Mouse (Mus musculus) small intestine, adult 2 months (tissue): Measurements from ENCODE around the gene Nap1l1. TPM values are rescaled to one million over a fixed set of nuclear protein-coding genes. Genes with fewer than 3 reads are reported as not detected.

ENCODE experiments used
- H3K27ac ChIP-seq: fragments of 200-500 bp; 2 replicates; pipeline ENCODE4 v1.5.1; 2012; ENCODE audit warnings: low read depth, low read length, control low read depth, inconsistent platforms; ENCODE audit not compliant: insufficient read depth
- H3K27me3 ChIP-seq: fragments of 200-500 bp; 2 replicates; pipeline ENCODE4 v1.6.1; 2012; ENCODE audit warnings: mild to moderate bottlenecking, moderate library complexity, low read length, inconsistent platforms; ENCODE audit not compliant: control insufficient read depth, insufficient read depth
- H3K36me3 ChIP-seq: fragments of 200-500 bp; 2 replicates; pipeline ENCODE4 v1.6.1; 2012; ENCODE audit warnings: mild to moderate bottlenecking, low read length, control low read depth, inconsistent platforms; ENCODE audit not compliant: control insufficient read depth, insufficient read depth
- H3K4me1 ChIP-seq: fragments of 200-500 bp; 2 replicates; pipeline ENCODE4 v1.6.1; 2012; ENCODE audit warnings: low read length, inconsistent platforms, mixed read lengths; ENCODE audit not compliant: control insufficient read depth, insufficient read depth, insufficient read length
- H3K4me3 ChIP-seq: fragments of 200-500 bp; 2 replicates; pipeline ENCODE4 v1.5.1; 2012; ENCODE audit warnings: low read depth, mild to moderate bottlenecking, control low read depth, inconsistent platforms, low read length, moderate library complexity
- CTCF ChIP-seq: fragments of 200-500 bp; IDR thresholded peaks from 2 replicates; pipeline ENCODE4 v1.5.1; 2012; ENCODE audit warnings: low read depth, mild to moderate bottlenecking, control low read depth, inconsistent platforms, low read length, moderate library complexity, mixed read lengths; ENCODE audit not compliant: insufficient replicate concordance, insufficient read length; ENCODE audit errors: extremely low read depth
- POLR2A ChIP-seq: fragments of 200-500 bp; IDR thresholded peaks from 2 replicates; pipeline ENCODE4 v1.6.1; 2012; ENCODE audit warnings: low read depth, mild to moderate bottlenecking, control low read depth, inconsistent platforms, low read length, moderate library complexity
- WGBS: fragments of 180-500 bp; shearing (Covaris S2); methylation state at CpG from one replicate; pipeline ENCODE4 v1.1.7; 2018; 5-methylcytosine and 5-hydroxymethylcytosine counted together
- polyA plus RNA-seq: library from polyadenylated mRNA; depleted of rRNA; stranded (reverse); fragments of >200 nt; gene quantifications from 2 replicates; pipeline ENCODE4 v1.2.3, GENCODE M21; 2012

Nap1l1 gene
- polyA plus RNA-seq, 1 experiment, result 0.99 TPM

- no peak overlapping the region for H3K27ac ChIP-seq
- no peak for TF ChIP-seq CTCF
- no peak for TF ChIP-seq POLR2A
- H3K4me3 ChIP-seq, result no peak overlapping the region
- 74% methylated on average over 1 of the region's 1 CpGs for WGBS
- no peaks in the 10 kb centered on the region for H3K4me1 ChIP-seq
- H3K36me3 ChIP-seq, result no peaks in the 10 kb centered on the region
- peaks cover 17% of the 10 kb centered on the region for H3K27me3 ChIP-seq
Measured at GRCm38 (mm10) chr10:111451683-111452322, 21.2 kb upstream of the Nap1l1 start.

DNA sequence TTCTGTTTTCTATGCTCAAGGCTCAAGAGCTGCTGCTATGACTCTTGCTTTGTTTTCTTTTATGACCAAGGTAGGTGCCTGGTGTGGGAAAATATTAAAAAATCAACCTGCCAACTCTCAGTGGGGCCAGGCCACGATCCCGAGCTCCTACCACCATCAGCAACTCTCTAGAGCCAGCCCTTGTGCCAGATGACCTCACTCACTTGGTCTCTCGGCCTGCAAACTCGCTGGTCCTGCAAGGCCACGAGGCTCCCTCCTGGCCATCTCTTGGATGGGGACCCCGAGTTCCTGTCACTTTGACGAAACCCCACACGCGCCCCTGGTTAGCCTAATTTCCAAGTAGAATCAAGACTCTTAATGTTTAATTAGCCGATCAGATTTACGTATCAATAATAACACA, 20.6 kb upstream of the Nap1l1 start:
- WGBS, result 87% methylated on average over 11 of the region's 11 CpGs
- Histone ChIP-seq H3K4me1 (no peaks in the 10 kb centered on the region), H3K4me3 (no peak overlapping the region), H3K27me3 (peaks cover 14% of the 10 kb centered on the region), H3K36me3 (no peaks in the 10 kb centered on the region), H3K27ac (no peak overlapping the region)
- no peak for TF ChIP-seq CTCF
- no peak for TF ChIP-seq POLR2A

GRCm38 (mm10) chr10:111454698-111455308, 18.2 kb upstream of the Nap1l1 start:
- no peak overlapping the region for H3K27ac ChIP-seq
- no peaks in the 10 kb centered on the region for H3K4me1 ChIP-seq
- TF ChIP-seq POLR2A (no peak), CTCF (no peak)
- WGBS, result 60% methylated on average over 8 of the region's 8 CpGs
- H3K36me3 ChIP-seq, result no peaks in the 10 kb centered on the region
- peaks cover 20% of the 10 kb centered on the region for H3K27me3 ChIP-seq
- no peak overlapping the region for H3K4me3 ChIP-seq

DNA sequence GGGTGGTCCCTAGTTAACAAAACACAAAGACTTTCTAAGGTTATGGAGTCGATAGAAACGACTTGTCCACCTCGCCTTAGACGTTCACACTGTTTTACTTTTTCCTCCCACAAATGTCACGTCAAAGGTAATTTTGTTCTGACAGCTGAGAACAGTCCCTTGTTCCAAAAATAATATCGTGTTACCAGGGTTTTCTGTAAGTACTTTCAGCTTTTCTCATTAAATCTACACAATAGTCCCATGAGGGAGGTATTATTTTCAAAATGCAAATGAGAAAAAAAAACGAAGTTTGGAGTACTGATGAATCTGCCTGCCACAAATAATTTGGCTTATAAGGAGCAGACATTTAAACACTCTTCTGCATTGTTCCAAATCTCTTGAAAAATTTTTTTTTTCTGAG, 14.9 kb upstream of the Nap1l1 start:
- Histone ChIP-seq H3K4me3 (no peak overlapping the region), H3K4me1 (no peaks in the 10 kb centered on the region), H3K27me3 (peaks cover 18% of the 10 kb centered on the region; the same call in 1 of the 2 replicates), H3K36me3 (no peaks in the 10 kb centered on the region), H3K27ac (no peak overlapping the region)
- TF ChIP-seq POLR2A (no peak), CTCF (no peak)
- WGBS, result 71% methylated on average over 7 of the region's 7 CpGs

GRCm38 (mm10) chr10:111459040-111459439, 14.0 kb upstream of the Nap1l1 start:
- H3K36me3 ChIP-seq, result no peaks in the 10 kb centered on the region
- no peak overlapping the region for H3K27ac ChIP-seq
- no peak overlapping the region for H3K4me3 ChIP-seq
- WGBS, result 56% methylated on average over 9 of the region's 9 CpGs
- peaks cover 17% of the 10 kb centered on the region for H3K27me3 ChIP-seq
- TF ChIP-seq POLR2A (no peak), CTCF (no peak)
- H3K4me1 ChIP-seq, result no peaks in the 10 kb centered on the region

DNA sequence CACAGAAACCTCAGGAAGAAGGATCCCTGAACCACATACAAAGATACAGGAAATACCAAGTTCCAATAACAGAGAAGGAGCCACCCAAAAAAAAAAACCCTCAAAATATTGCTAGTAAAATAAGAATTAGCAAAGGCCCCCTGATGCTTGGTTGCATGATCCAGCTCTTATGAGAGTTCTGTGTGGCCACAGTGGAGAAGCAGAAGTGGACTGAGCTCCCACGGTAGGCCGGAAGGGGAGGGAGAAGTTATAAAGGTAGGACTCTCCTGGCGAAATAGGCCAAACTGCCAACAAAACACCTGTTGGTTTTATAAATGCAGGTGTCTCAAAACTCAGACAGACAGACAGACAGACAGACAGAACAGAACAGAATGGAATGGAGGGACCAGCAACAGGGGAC, 13.1 kb upstream of the Nap1l1 start:
- Histone ChIP-seq H3K27me3 (peaks cover 16% of the 10 kb centered on the region), H3K27ac (no peak overlapping the region), H3K4me3 (no peak overlapping the region), H3K4me1 (no peaks in the 10 kb centered on the region), H3K36me3 (no peaks in the 10 kb centered on the region)
- TF ChIP-seq POLR2A (no peak), CTCF (no peak)
- 59% methylated on average over 3 of the region's 3 CpGs for WGBS

DNA sequence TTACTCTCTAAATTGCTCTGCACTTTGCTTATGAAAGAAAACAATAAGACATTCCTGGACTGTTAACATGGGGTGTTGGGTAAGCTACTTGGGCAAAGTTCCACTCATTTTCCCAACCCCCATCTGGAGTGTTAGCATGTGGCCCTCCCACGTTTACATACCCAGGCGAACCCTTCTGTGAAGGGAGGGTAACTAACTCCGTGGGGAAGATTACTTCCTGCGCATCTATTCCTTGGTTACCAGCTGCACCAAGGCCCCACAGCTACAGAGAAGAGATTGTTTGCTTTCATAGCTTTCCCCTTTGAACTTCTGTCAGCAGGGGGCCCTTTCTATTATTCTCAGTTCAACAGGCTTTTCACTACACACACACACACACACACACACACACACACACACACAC, 12.6 kb upstream of the Nap1l1 start:
- 35% methylated on average over 4 of the region's 4 CpGs for WGBS
- Histone ChIP-seq H3K27me3 (peaks cover 15% of the 10 kb centered on the region), H3K36me3 (no peaks in the 10 kb centered on the region), H3K27ac (no peak overlapping the region), H3K4me3 (no peak overlapping the region), H3K4me1 (no peaks in the 10 kb centered on the region)
- no peak for TF ChIP-seq POLR2A
- TF ChIP-seq CTCF, result no peak

GRCm38 (mm10) chr10:111464833-111465232, 8.2 kb upstream of the Nap1l1 start:
- no peaks in the 10 kb centered on the region for H3K4me1 ChIP-seq
- no peak overlapping the region; the same call in 1 of the 2 replicates for H3K27ac ChIP-seq
- TF ChIP-seq POLR2A, result no peak
- no peak for TF ChIP-seq CTCF
- H3K27me3 ChIP-seq, result peaks cover 9% of the 10 kb centered on the region
- WGBS, result 63% methylated on average over 1 of the region's 1 CpGs
- no peaks in the 10 kb centered on the region for H3K36me3 ChIP-seq
- no peak overlapping the region for H3K4me3 ChIP-seq
